Mouse (Mus musculus) kidney, adult 2 months (tissue): Measurements from ENCODE around the gene Rhox10.

Source experiments
- CTCF ChIP-seq: fragments of 200-500 bp; conservative IDR thresholded peaks from 2 replicates; pipeline ENCODE4 v1.5.1; 2011; ENCODE audit warnings: low read depth, mild to moderate bottlenecking, control low read depth, low read length, moderate library complexity, mixed read lengths; ENCODE audit not compliant: insufficient read depth, insufficient read length
- POLR2A ChIP-seq: fragments of 200-500 bp; IDR thresholded peaks from one replicate; pipeline ENCODE4 v1.6.1; 2011; ENCODE audit warnings: low read depth, low read length, control low read depth

- TF ChIP-seq POLR2A (no peak), CTCF (no peak)
These were observed 26.6 kb upstream of the Rhox10 start for GRCm38 (mm10) chrX:38039666-38040065.
